Mouse (Mus musculus): ENCODE data around the gene Lalba. TPM values are rescaled to one million over a fixed set of nuclear protein-coding genes. Genes with fewer than 3 reads are reported as not detected.

Gene Lalba
- polyA plus RNA-seq, 1 experiment from 2014 or later: 0.28 TPM

GRCm38 (mm10) chr15:98506253-98506957, 23.9 kb upstream of the Lalba start:
- ATAC-seq (ENCODE audit: low FRiP score, low TSS enrichment): no peak
- Histone ChIP-seq H3K4me3 (ENCODE audit: low read length) (no peak overlapping the region), H3K4me1 (ENCODE audit: control insufficient read depth, insufficient read depth, low read length) (0 out of 2 replicates have a peak, but pooled peaks cover 2% of the 10 kb centered on the region), H3K36me3 (ENCODE audit: control insufficient read depth, insufficient read depth, low read length) (no peaks in the 10 kb centered on the region), H3K9me3 (ENCODE audit: control insufficient read depth, low read length) (no peaks in the 10 kb centered on the region), H3K27ac (ENCODE audit: low read depth, low read length) (no peak overlapping the region), H3K4me2 (replicated peaks; ENCODE audit: low read depth, low read length) (no peak overlapping the region), H3K9ac (ENCODE audit: low read depth, low read length) (no peak overlapping the region), H3K27me3 (ENCODE audit: control insufficient read depth, insufficient read depth, low read length) (no peaks in the 10 kb centered on the region)
- 84% methylated on average over 9 of the region's 9 CpGs for WGBS

GRCm38 (mm10) chr15:98504514-98504913, 22.0 kb upstream of the Lalba start:
- Histone ChIP-seq H3K4me3 (ENCODE audit: low read length) (no peak overlapping the region), H3K4me2 (replicated peaks; ENCODE audit: low read depth, low read length) (no peak overlapping the region), H3K27ac (ENCODE audit: low read depth, low read length) (no peak overlapping the region), H3K27me3 (ENCODE audit: control insufficient read depth, insufficient read depth, low read length) (no peaks in the 10 kb centered on the region), H3K4me1 (ENCODE audit: control insufficient read depth, insufficient read depth, low read length) (no peaks in the 10 kb centered on the region), H3K36me3 (ENCODE audit: control insufficient read depth, insufficient read depth, low read length) (no peaks in the 10 kb centered on the region), H3K9me3 (ENCODE audit: control insufficient read depth, low read length) (no peaks in the 10 kb centered on the region), H3K9ac (ENCODE audit: low read depth, low read length) (no peak overlapping the region)
- WGBS: 13% methylated on average over 18 of the region's 18 CpGs
- ATAC-seq (ENCODE audit: low FRiP score, low TSS enrichment): 0 out of 2 replicates have a peak, but pooled peaks have one; percentile 24

GRCm38 (mm10) chr15:98503317-98503716, 20.8 kb upstream of the Lalba start:
- H3K36me3 ChIP-seq (ENCODE audit: control insufficient read depth, insufficient read depth, low read length): no peaks in the 10 kb centered on the region
- no peak overlapping the region for H3K27ac ChIP-seq (ENCODE audit: low read depth, low read length)
- no peaks in the 10 kb centered on the region for H3K27me3 ChIP-seq (ENCODE audit: control insufficient read depth, insufficient read depth, low read length)
- WGBS: 81% methylated on average over 3 of the region's 3 CpGs
- H3K9ac ChIP-seq (ENCODE audit: low read depth, low read length): no peak overlapping the region
- H3K4me3 ChIP-seq (ENCODE audit: low read length): no peak overlapping the region
- no peak overlapping the region for H3K4me2 ChIP-seq (replicated peaks; ENCODE audit: low read depth, low read length)
- no peak for ATAC-seq (ENCODE audit: low FRiP score, low TSS enrichment)
- H3K4me1 ChIP-seq (ENCODE audit: control insufficient read depth, insufficient read depth, low read length): no peaks in the 10 kb centered on the region
- H3K9me3 ChIP-seq (ENCODE audit: control insufficient read depth, low read length): no peaks in the 10 kb centered on the region

GRCm38 (mm10) chr15:98497631-98498030, 15.1 kb upstream of the Lalba start:
- Histone ChIP-seq H3K9me3 (ENCODE audit: control insufficient read depth, low read length) (no peaks in the 10 kb centered on the region), H3K4me2 (replicated peaks; ENCODE audit: low read depth, low read length) (no peak overlapping the region), H3K36me3 (ENCODE audit: control insufficient read depth, insufficient read depth, low read length) (no peaks in the 10 kb centered on the region), H3K4me3 (ENCODE audit: low read length) (no peak overlapping the region), H3K9ac (ENCODE audit: low read depth, low read length) (no peak overlapping the region), H3K27ac (ENCODE audit: low read depth, low read length) (no peak overlapping the region), H3K4me1 (ENCODE audit: control insufficient read depth, insufficient read depth, low read length) (no peaks in the 10 kb centered on the region), H3K27me3 (ENCODE audit: control insufficient read depth, insufficient read depth, low read length) (no peaks in the 10 kb centered on the region)
- 86% methylated on average over 17 of the region's 17 CpGs for WGBS
- no peak for ATAC-seq (ENCODE audit: low FRiP score, low TSS enrichment)

- H3K4me2 ChIP-seq (replicated peaks; ENCODE audit: low read depth, low read length): no peak within 1 kb of the TSS
- no peak within 1 kb of the TSS for H3K27ac ChIP-seq (ENCODE audit: low read depth, low read length)
- H3K9me3 ChIP-seq (ENCODE audit: control insufficient read depth, low read length): peaks cover 7% of the 10 kb centered on the region; the same call in 1 of the 2 replicates
- no peak within 1 kb of the TSS for H3K9ac ChIP-seq (ENCODE audit: low read depth, low read length)
- H3K4me1 ChIP-seq (ENCODE audit: control insufficient read depth, insufficient read depth, low read length): no peaks in the 10 kb centered on the region
- no peaks in the 10 kb centered on the region for H3K36me3 ChIP-seq (ENCODE audit: control insufficient read depth, insufficient read depth, low read length)
- no peak within 1 kb of the TSS for H3K4me3 ChIP-seq (ENCODE audit: low read length)
- H3K27me3 ChIP-seq (ENCODE audit: control insufficient read depth, insufficient read depth, low read length): no peaks in the 10 kb centered on the region
- WGBS: 65% methylated on average over 4 of the region's 4 CpGs
- no peak for ATAC-seq (ENCODE audit: low FRiP score, low TSS enrichment)
Observed at GRCm38 (mm10) chr15:98492102-98492501, 9.6 kb upstream of the Lalba start, which contains the start of gene Olfr279. Gene Olfr279, plus strand, starts transcription at chr15:98492402.

- Histone ChIP-seq H3K36me3 (ENCODE audit: control insufficient read depth, insufficient read depth, low read length) (no peaks in the 10 kb centered on the region), H3K4me2 (replicated peaks; ENCODE audit: low read depth, low read length) (no peak overlapping the region), H3K27ac (ENCODE audit: low read depth, low read length) (no peak overlapping the region), H3K9me3 (ENCODE audit: control insufficient read depth, low read length) (peaks cover 7% of the 10 kb centered on the region; the same call in 1 of the 2 replicates), H3K9ac (ENCODE audit: low read depth, low read length) (no peak overlapping the region), H3K27me3 (ENCODE audit: control insufficient read depth, insufficient read depth, low read length) (no peaks in the 10 kb centered on the region), H3K4me1 (ENCODE audit: control insufficient read depth, insufficient read depth, low read length) (no peaks in the 10 kb centered on the region), H3K4me3 (ENCODE audit: low read length) (no peak overlapping the region)
- WGBS: 82% methylated on average over 2 of the region's 2 CpGs
- no peak for ATAC-seq (ENCODE audit: low FRiP score, low TSS enrichment)
Observed at GRCm38 (mm10) chr15:98491332-98491731, 8.8 kb upstream of the Lalba start.

- no peak for ATAC-seq (ENCODE audit: low FRiP score, low TSS enrichment)
- no peak overlapping the region for H3K27ac ChIP-seq (ENCODE audit: low read depth, low read length)
- WGBS: 93% methylated on average over 8 of the region's 8 CpGs
- peaks cover 7% of the 10 kb centered on the region; the same call in 1 of the 2 replicates for H3K9me3 ChIP-seq (ENCODE audit: control insufficient read depth, low read length)
- H3K4me2 ChIP-seq (replicated peaks; ENCODE audit: low read depth, low read length): no peak overlapping the region
- no peak overlapping the region for H3K9ac ChIP-seq (ENCODE audit: low read depth, low read length)
- H3K36me3 ChIP-seq (ENCODE audit: control insufficient read depth, insufficient read depth, low read length): no peaks in the 10 kb centered on the region
- no peaks in the 10 kb centered on the region for H3K27me3 ChIP-seq (ENCODE audit: control insufficient read depth, insufficient read depth, low read length)
- H3K4me3 ChIP-seq (ENCODE audit: low read length): no peak overlapping the region
- H3K4me1 ChIP-seq (ENCODE audit: control insufficient read depth, insufficient read depth, low read length): no peaks in the 10 kb centered on the region
Observed at GRCm38 (mm10) chr15:98486433-98487021, 4.0 kb upstream of the Lalba start.

GRCm38 (mm10) chr15:98483907-98484886, 1.7 kb upstream of the Lalba start:
- H3K36me3 ChIP-seq (ENCODE audit: control insufficient read depth, insufficient read depth, low read length): no peaks in the 10 kb centered on the region
- no peak overlapping the region for H3K9ac ChIP-seq (ENCODE audit: low read depth, low read length)
- H3K4me1 ChIP-seq (ENCODE audit: control insufficient read depth, insufficient read depth, low read length): no peaks in the 10 kb centered on the region
- H3K27me3 ChIP-seq (ENCODE audit: control insufficient read depth, insufficient read depth, low read length): no peaks in the 10 kb centered on the region
- no peak overlapping the region for H3K4me2 ChIP-seq (replicated peaks; ENCODE audit: low read depth, low read length)
- WGBS: 53% methylated on average over 18 of the region's 18 CpGs
- ATAC-seq (ENCODE audit: low FRiP score, low TSS enrichment): 0 out of 2 replicates have a peak, but pooled peaks have one; percentile 49
- H3K4me3 ChIP-seq (ENCODE audit: low read length): no peak overlapping the region
- H3K27ac ChIP-seq (ENCODE audit: low read depth, low read length): no peak overlapping the region
- peaks cover 7% of the 10 kb centered on the region; the same call in 1 of the 2 replicates for H3K9me3 ChIP-seq (ENCODE audit: control insufficient read depth, low read length)
